Mouse (Mus musculus) bone marrow macrophage, adult 2 months (primary cell): ENCODE measurements around the gene Mad2l2. TPM values are rescaled to one million over a fixed set of nuclear protein-coding genes. Genes with fewer than 3 reads are reported as not detected.
"Not testable (repeated sequence)": the region's sequence is repeated elsewhere in the genome, so short reads cannot be mapped to it uniquely, and the experiment has no call there.

Experiments
- H3K27ac ChIP-seq: 2 replicates; pipeline ENCODE4 v1.5.1; 2012; ENCODE audit warnings: low read depth, low read length; ENCODE audit not compliant: insufficient read depth
- H3K4me1 ChIP-seq: 2 replicates; pipeline ENCODE4 v1.6.1; 2012; ENCODE audit warnings: low read length; ENCODE audit not compliant: control insufficient read depth, insufficient read depth
- H3K4me3 ChIP-seq: 2 replicates; pipeline ENCODE4 v1.5.1; 2012; ENCODE audit warnings: mild to moderate bottlenecking, low read length, moderate library complexity; ENCODE audit not compliant: insufficient read depth
- CTCF ChIP-seq: IDR thresholded peaks from 2 replicates; pipeline ENCODE4 v1.5.1; 2012; ENCODE audit warnings: low read depth, mild to moderate bottlenecking, low read length, moderate library complexity
- POLR2A ChIP-seq: IDR thresholded peaks from 2 replicates; pipeline ENCODE4 v1.6.1; 2012; ENCODE audit warnings: mild to moderate bottlenecking, low read depth, low read length, borderline replicate concordance
- polyA plus RNA-seq: library from polyadenylated mRNA; stranded (reverse); fragments of >200 nt; gene quantifications from 2 replicates; pipeline ENCODE4 v1.2.4, GENCODE M21; 2012; ENCODE audit not compliant: missing spikeins, insufficient read depth, insufficient read length

The Mad2l2 gene
- polyA plus RNA-seq, 1 experiment = 30.6 TPM

GRCm38 (mm10) chr4:148184564-148184963, 54.4 kb downstream of the Mad2l2 start:
- TF ChIP-seq CTCF (no peak), POLR2A (no peak)
- Histone ChIP-seq H3K4me1 (no peaks in the 10 kb centered on the region), H3K4me3 (no peak overlapping the region), H3K27ac (no peak overlapping the region)

GRCm38 (mm10) chr4:148185819-148186218, 55.6 kb downstream of the Mad2l2 start:
- no peak for TF ChIP-seq POLR2A
- no peak for TF ChIP-seq CTCF
- Histone ChIP-seq H3K27ac (no peak overlapping the region), H3K4me1 (no peaks in the 10 kb centered on the region), H3K4me3 (no peak overlapping the region)

GRCm38 (mm10) chr4:148188767-148189166, 58.6 kb downstream of the Mad2l2 start:
- H3K4me3 ChIP-seq, H3K27ac ChIP-seq, H3K4me1 ChIP-seq: not testable (repeated sequence)

- H3K27ac ChIP-seq = no peak overlapping the region
- H3K4me3 ChIP-seq = no peak overlapping the region
- H3K4me1 ChIP-seq = no peaks in the 10 kb centered on the region
- TF ChIP-seq POLR2A = no peak
- no peak for TF ChIP-seq CTCF
Observed at GRCm38 (mm10) chr4:148192707-148193245, 62.6 kb downstream of the Mad2l2 start.

GRCm38 (mm10) chr4:148194400-148194799, 64.2 kb downstream of the Mad2l2 start:
- Histone ChIP-seq H3K27ac (no peak overlapping the region), H3K4me1 (no peaks in the 10 kb centered on the region), H3K4me3 (no peak overlapping the region)
- TF ChIP-seq POLR2A (no peak), CTCF (no peak)

Other genes with a start within 250 kb of the Mad2l2 start
- 21.6 and 25.6 TPM in 2 replicates for gene Mfn2, start 225.7 kb upstream of the Mad2l2 start, polyA plus RNA-seq
- gene Plod1, start 193.6 kb upstream of the Mad2l2 start, polyA plus RNA-seq = 95.3 and 101 TPM in 2 replicates
- 57.5 and 59.0 TPM in 2 replicates for gene 2510039O18Rik, start 189.5 kb upstream of the Mad2l2 start, polyA plus RNA-seq
- gene Nppb, start 144.6 kb upstream of the Mad2l2 start, polyA plus RNA-seq = not detected in 2 replicates
- not detected in 2 replicates for gene Nppa, start 129.7 kb upstream of the Mad2l2 start, polyA plus RNA-seq
- gene Clcn6, start 91.6 kb upstream of the Mad2l2 start, polyA plus RNA-seq = 8.2 and 9.0 TPM in 2 replicates
- gene Mthfr, start 91.3 kb upstream of the Mad2l2 start, polyA plus RNA-seq = 59.0 and 67.2 TPM in 2 replicates
- 34.0 and 34.7 TPM in 2 replicates for gene Agtrap, start 42.4 kb upstream of the Mad2l2 start, polyA plus RNA-seq
- gene Draxin, start 314 bp downstream of the Mad2l2 start, polyA plus RNA-seq = 0.20 TPM in 1 of 2 replicates, not detected in the other
- 34.9 and 37.8 TPM in 2 replicates for gene Fbxo6, start 21.8 kb downstream of the Mad2l2 start, polyA plus RNA-seq
- gene Fbxo44, start 30.1 kb downstream of the Mad2l2 start, polyA plus RNA-seq = 5.9 and 8.3 TPM in 2 replicates
- 0.43 TPM in 1 of 2 replicates, not detected in the other for gene Fbxo2, start 30.2 kb downstream of the Mad2l2 start, polyA plus RNA-seq
- gene Disp3, start 157.6 kb downstream of the Mad2l2 start, polyA plus RNA-seq = not detected in 2 replicates